Mouse (Mus musculus): ENCODE results near the gene Rpl14.

DNA sequence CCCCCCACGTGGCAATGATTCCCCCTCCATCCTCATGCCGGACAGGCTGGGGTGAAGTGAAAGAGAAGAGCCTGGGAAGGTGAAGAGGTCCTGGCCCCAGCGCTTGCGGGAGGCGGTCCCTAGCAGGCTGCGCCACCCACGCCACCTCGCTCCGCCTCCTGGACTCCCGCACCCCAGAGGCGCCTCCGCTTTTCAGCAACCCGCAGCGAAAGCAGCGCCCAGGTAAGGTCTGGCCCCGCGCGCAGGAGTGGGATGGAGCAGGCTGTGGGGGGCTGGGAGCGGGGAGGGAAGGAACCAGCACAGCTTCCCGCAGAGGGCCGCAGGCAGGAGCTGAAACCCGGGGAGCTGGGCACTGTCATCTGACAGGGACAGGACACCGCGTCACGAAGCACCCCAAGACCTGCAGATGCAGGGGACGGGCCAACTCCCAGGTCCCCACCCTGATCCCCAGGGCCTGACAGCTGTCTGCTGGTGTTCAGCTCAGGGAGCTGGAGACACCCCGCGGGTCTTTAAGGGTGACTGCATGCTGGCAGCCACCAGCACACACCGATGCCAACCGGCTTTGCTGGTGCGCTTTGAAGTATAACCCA, 31.5 kb upstream of the Rpl14 start, which contains the start of gene Entpd3:
- no peak for TF ChIP-seq EP300 (IDR thresholded peaks at IDR 0.05; ENCODE audit: low read depth)
- no peak for TF ChIP-seq CTCF (IDR thresholded peaks at IDR 0.05; ENCODE audit: low read depth)
